Mouse (Mus musculus) neural tube, embryonic 11.5 days (tissue): ENCODE results near the gene Dtx2. TPM values are rescaled to one million over a fixed set of nuclear protein-coding genes. Genes with fewer than 3 reads are reported as not detected.
A peak's percentile ranks its signal among the peaks of the same experiment; 100 is the strongest.

Source experiments
- ATAC-seq: fragments of 200-750 bp; cut with Nextera tagmentation; 2 replicates; pipeline ENCODE4 v1.8.0; 2017; ENCODE audit warnings: moderate number of reproducible peaks, mild to moderate bottlenecking, moderate TSS enrichment, moderate library complexity; ENCODE audit not compliant: insufficient read depth, low FRiP score, low TSS enrichment
- DNase-seq: peaks from one replicate; pipeline ENCODE4 v3.0.0-alpha.2; 2015; ENCODE audit warnings: low spot score
- H3K27ac ChIP-seq: fragments of 300-500 bp; sonication (generic); 2 replicates; pipeline ENCODE4 v1.5.1; 2014; ENCODE audit warnings: low read depth, mild to moderate bottlenecking, low read length
- H3K27me3 ChIP-seq: fragments of 300-500 bp; sonication (generic); 2 replicates; pipeline ENCODE4 v1.6.1; 2014; ENCODE audit warnings: mild to moderate bottlenecking, low read length, mixed read lengths; ENCODE audit not compliant: control insufficient read depth, insufficient read depth
- H3K36me3 ChIP-seq: fragments of 300-500 bp; sonication (generic); 2 replicates; pipeline ENCODE4 v1.6.1; 2014; ENCODE audit warnings: mild to moderate bottlenecking, low read length, moderate library complexity, mixed read lengths; ENCODE audit not compliant: control insufficient read depth, insufficient read depth
- H3K4me1 ChIP-seq: fragments of 300-500 bp; sonication (generic); 2 replicates; pipeline ENCODE4 v1.6.1; 2014; ENCODE audit warnings: low read length, mixed read lengths; ENCODE audit not compliant: control insufficient read depth, insufficient read depth
- H3K4me2 ChIP-seq: fragments of 300-500 bp; sonication (generic); 2 replicates; pipeline ENCODE4 v1.6.1; 2014; ENCODE audit warnings: low read depth, mild to moderate bottlenecking, moderate library complexity
- H3K4me3 ChIP-seq: fragments of 300-500 bp; sonication (generic); 2 replicates; pipeline ENCODE4 v1.5.1; 2014; ENCODE audit warnings: low read depth, low read length
- H3K9ac ChIP-seq: fragments of 300-500 bp; sonication (generic); 2 replicates; pipeline ENCODE4 v1.6.1; 2014; ENCODE audit warnings: mild to moderate bottlenecking, low read length
- H3K9me3 ChIP-seq: fragments of 300-500 bp; sonication (generic); 2 replicates; pipeline ENCODE4 v1.6.1; 2016; ENCODE audit warnings: low read length; ENCODE audit not compliant: control insufficient read depth
- WGBS: fragments of 180-500 bp; shearing (Covaris S2); extraction: QIAGEN DNeasy Blood & Tissue Kit; methylation state at CpG from one replicate; pipeline ENCODE4 v1.1.7; 2014; 5-methylcytosine and 5-hydroxymethylcytosine counted together
- polyA plus RNA-seq: library from polyadenylated mRNA; unstranded; fragments of >200 nt; fragmentation: Nextera tagmentation; extraction: Ambion mirVana; gene quantifications from 2 replicates; pipeline ENCODE4 v1.2.1, GENCODE M21; 2014

Gene Dtx2
- polyA plus RNA-seq, 1 experiment from 2014 or later = 31.8 TPM

- Histone ChIP-seq H3K4me3 (no peak overlapping the region), H3K27ac (peak overlapping the region; percentile 71), H3K9ac (peak overlapping the region; percentile 12; the same call in 1 of the 2 replicates), H3K27me3 (no peaks in the 10 kb centered on the region), H3K9me3 (no peaks in the 10 kb centered on the region), H3K4me2 (peak overlapping the region; percentile 38), H3K4me1 (peaks cover 4% of the 10 kb centered on the region; the same call in 1 of the 2 replicates), H3K36me3 (no peaks in the 10 kb centered on the region)
- peak; percentile 93 for DNase-seq
- ATAC-seq = peak; percentile 82
- WGBS = 10% methylated on average over 28 of the region's 28 CpGs
These were observed 37.2 kb upstream of the Dtx2 start for GRCm38 (mm10) chr5:135957207-135957974.

- H3K27ac ChIP-seq = no peak overlapping the region
- 85% methylated on average over 4 of the region's 4 CpGs for WGBS
These were observed 36.2 kb upstream of the Dtx2 start for GRCm38 (mm10) chr5:135958367-135958766.

GRCm38 (mm10) chr5:135959911-135960310 is 34.7 kb upstream of the Dtx2 start:
- Histone ChIP-seq H3K36me3 (no peaks in the 10 kb centered on the region), H3K4me2 (no peak overlapping the region), H3K4me3 (no peak overlapping the region), H3K27ac (no peak overlapping the region), H3K9me3 (no peaks in the 10 kb centered on the region), H3K9ac (no peak overlapping the region), H3K27me3 (no peaks in the 10 kb centered on the region), H3K4me1 (peaks cover 4% of the 10 kb centered on the region; the same call in 1 of the 2 replicates)
- 93% methylated on average over 7 of the region's 7 CpGs for WGBS
- ATAC-seq (no peak), DNase-seq (no peak)

More at GRCm38 (mm10) chr5:135958367-135958766, 36.2 kb upstream of the Dtx2 start:
- Histone ChIP-seq H3K9ac (no peak overlapping the region), H3K4me1 (peaks cover 4% of the 10 kb centered on the region; the same call in 1 of the 2 replicates), H3K4me2 (no peak overlapping the region), H3K27me3 (no peaks in the 10 kb centered on the region), H3K4me3 (no peak overlapping the region), H3K9me3 (no peaks in the 10 kb centered on the region), H3K36me3 (no peaks in the 10 kb centered on the region)
- ATAC-seq (no peak), DNase-seq (no peak)

- 94% methylated on average over 15 of the region's 15 CpGs for WGBS
- peaks cover 6% of the 10 kb centered on the region; the same call in 1 of the 2 replicates for H3K27me3 ChIP-seq
- H3K4me1 ChIP-seq = peaks cover 4% of the 10 kb centered on the region; the same call in 1 of the 2 replicates
- no peak overlapping the region for H3K4me3 ChIP-seq
- H3K4me2 ChIP-seq = no peak overlapping the region
- no peaks in the 10 kb centered on the region for H3K9me3 ChIP-seq
- DNase-seq = no peak
- H3K36me3 ChIP-seq = no peaks in the 10 kb centered on the region
- no peak overlapping the region; the same call in 1 of the 2 replicates for H3K9ac ChIP-seq
- no peak for ATAC-seq
- H3K27ac ChIP-seq = 0 out of 2 replicates have a peak overlapping the region, but pooled peaks have one; percentile 96
These were observed 33.5 kb upstream of the Dtx2 start for GRCm38 (mm10) chr5:135960909-135961635.

- H3K4me2 ChIP-seq = peak overlapping the region; percentile 96
- DNase-seq = no peak
- H3K9ac ChIP-seq = peak overlapping the region; percentile 40; the same call in 1 of the 2 replicates
- no peak for ATAC-seq
- H3K4me3 ChIP-seq = peak overlapping the region; percentile 56
- no peaks in the 10 kb centered on the region for H3K36me3 ChIP-seq
- peaks cover 4% of the 10 kb centered on the region; the same call in 1 of the 2 replicates for H3K4me1 ChIP-seq
- no peaks in the 10 kb centered on the region for H3K9me3 ChIP-seq
- H3K27me3 ChIP-seq = peaks cover 6% of the 10 kb centered on the region; the same call in 1 of the 2 replicates
- WGBS = under 1% methylated on average over 11 of the region's 11 CpGs
- H3K27ac ChIP-seq = peak overlapping the region; percentile 96
These were observed 32.5 kb upstream of the Dtx2 start for GRCm38 (mm10) chr5:135962125-135962491.

- ATAC-seq (peak; percentile 90), DNase-seq (peak; percentile 99)
- H3K27ac ChIP-seq = peak overlapping the region; percentile 96
- 1% methylated on average over 56 of the region's 64 CpGs for WGBS
- H3K9ac ChIP-seq = peak overlapping the region; percentile 87
- peak overlapping the region; percentile 96 for H3K4me2 ChIP-seq
- H3K4me1 ChIP-seq = peaks cover 4% of the 10 kb centered on the region; the same call in 1 of the 2 replicates
- H3K4me3 ChIP-seq = peak overlapping the region; percentile 56
- H3K27me3 ChIP-seq = peaks cover 6% of the 10 kb centered on the region; the same call in 1 of the 2 replicates
- no peaks in the 10 kb centered on the region for H3K9me3 ChIP-seq
- H3K36me3 ChIP-seq = no peaks in the 10 kb centered on the region
These were observed 31.9 kb upstream of the Dtx2 start for GRCm38 (mm10) chr5:135962492-135963279.

GRCm38 (mm10) chr5:135963280-135963627 is 31.3 kb upstream of the Dtx2 start:
- WGBS = 8% methylated on average over 6 of the region's 6 CpGs
- DNase-seq (no peak), ATAC-seq (no peak)
- Histone ChIP-seq H3K4me2 (peak overlapping the region; percentile 96), H3K4me1 (peaks cover 4% of the 10 kb centered on the region; the same call in 1 of the 2 replicates), H3K36me3 (no peaks in the 10 kb centered on the region), H3K9ac (peak overlapping the region; percentile 87), H3K27me3 (peaks cover 6% of the 10 kb centered on the region; the same call in 1 of the 2 replicates), H3K27ac (peak overlapping the region; percentile 96), H3K9me3 (no peaks in the 10 kb centered on the region), H3K4me3 (peak overlapping the region; percentile 56)

- ATAC-seq (no peak), DNase-seq (no peak)
- Histone ChIP-seq H3K4me2 (no peak overlapping the region; the same call in 1 of the 2 replicates), H3K36me3 (no peaks in the 10 kb centered on the region), H3K4me1 (peaks cover 4% of the 10 kb centered on the region; the same call in 1 of the 2 replicates), H3K27me3 (peaks cover 6% of the 10 kb centered on the region; the same call in 1 of the 2 replicates), H3K9me3 (no peaks in the 10 kb centered on the region), H3K4me3 (no peak overlapping the region), H3K27ac (no peak overlapping the region), H3K9ac (0 out of 2 replicates have a peak overlapping the region, but pooled peaks have one; percentile 8)
- 9% methylated on average over 24 of the region's 24 CpGs for WGBS
These were observed 29.1 kb upstream of the Dtx2 start for GRCm38 (mm10) chr5:135965501-135965930.
